Mouse (Mus musculus) gastrocnemius, postnatal 10 days (tissue): ENCODE results near the gene Klhdc7a. TPM values are rescaled to one million over a fixed set of nuclear protein-coding genes. Genes with fewer than 3 reads are reported as not detected.
"Not testable (repeated sequence)": the region's sequence is repeated elsewhere in the genome, so short reads cannot be mapped to it uniquely, and the experiment has no call there.

Experiments
- DNase-seq: peaks from one replicate; pipeline ENCODE4 v3.0.0; 2021; ENCODE audit warnings: mixed read lengths
- long read RNA-seq, 2 experiments: library from polyadenylated mRNA; stranded (forward); transcript quantifications; one replicate each; pipeline ENCODE4 v2.0.0; 2021
- total RNA-seq, 2 experiments: library from RNA; stranded (reverse); gene quantifications; 2 replicates each; pipeline ENCODE4 v1.2.3; 2021

The Klhdc7a gene
- total RNA-seq = under 1 TPM; 0.28 to 0.34 TPM
- long read RNA-seq, experiment 1 = 0 reads
- long read RNA-seq, experiment 2, partial matches to known transcripts = 0 of 1 reads
- long read RNA-seq, experiment 2, other reads (novel, unspliced or antisense) = 1 of 1 reads

DNA sequence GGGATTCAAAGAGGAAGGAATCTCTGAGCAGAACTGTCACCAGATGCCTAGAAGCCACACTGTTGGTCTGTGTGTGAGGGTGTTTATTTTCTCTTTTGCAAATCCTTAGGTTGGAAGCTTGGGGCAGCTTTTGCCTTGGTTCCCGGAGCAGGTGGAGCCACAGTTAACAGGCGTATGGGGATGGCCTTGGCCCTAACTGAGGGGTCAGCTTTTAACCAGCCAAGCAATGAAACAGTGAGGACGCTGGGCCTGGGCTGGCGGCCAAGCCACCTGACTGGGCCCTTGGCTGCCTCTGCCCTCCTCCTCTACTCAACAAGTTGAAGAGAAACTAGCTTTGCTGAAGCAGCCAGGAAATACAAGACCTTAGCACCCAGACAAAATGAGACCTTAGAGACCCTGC is at the start of gene Klhdc7a:
Gene Klhdc7a (minus strand): TSS at position 105 of the 400 bp plus-strand sequence.
- DNase-seq = peak; percentile 75

DNA sequence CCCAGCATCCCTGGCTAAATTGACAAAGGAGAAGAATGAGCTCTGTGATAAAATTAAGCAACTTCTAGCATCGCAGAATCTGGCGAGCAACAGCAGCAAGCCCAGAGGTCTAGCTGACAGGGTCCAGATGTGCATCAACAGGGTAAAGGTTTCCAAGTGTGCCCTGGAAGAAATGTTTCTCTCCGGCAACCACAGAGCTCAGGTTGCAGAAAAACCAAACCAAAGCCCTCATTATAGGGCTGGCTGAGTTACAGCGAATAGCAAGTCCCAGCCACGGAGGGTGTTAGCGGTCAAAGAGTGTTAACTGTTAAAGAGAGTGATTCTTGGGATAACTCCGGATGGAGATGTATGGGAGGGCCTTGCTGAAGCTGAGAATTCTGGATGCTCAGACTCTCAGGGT is 48.1 kb upstream of the Klhdc7a start:
- DNase-seq = no peak

GRCm38 (mm10) chr4:140010728-140011470 is 43.1 kb upstream of the Klhdc7a start:
- DNase-seq = no peak

DNA sequence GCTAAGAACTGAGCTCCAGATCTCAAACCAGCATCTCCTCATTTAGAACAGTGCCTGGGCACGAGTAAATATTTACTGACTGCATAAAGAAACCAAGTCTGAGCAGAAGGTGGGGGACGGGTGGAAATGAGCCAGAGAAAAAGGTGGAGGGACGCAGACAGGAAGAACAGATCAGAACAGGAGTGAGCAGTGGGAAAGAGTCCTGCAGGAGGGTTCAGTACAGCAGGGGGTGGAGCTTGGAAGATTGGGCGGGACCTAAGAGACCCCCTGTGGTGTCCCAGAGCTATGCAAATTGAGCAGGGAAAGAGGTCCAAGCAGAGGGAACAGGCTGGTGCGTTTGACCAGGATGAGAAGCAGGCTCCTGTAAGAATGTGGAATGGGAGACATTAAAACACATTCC is 37.1 kb upstream of the Klhdc7a start:
- DNase-seq = no peak

GRCm38 (mm10) chr4:140004170-140004569 is 36.3 kb upstream of the Klhdc7a start:
- no peak for DNase-seq

DNA sequence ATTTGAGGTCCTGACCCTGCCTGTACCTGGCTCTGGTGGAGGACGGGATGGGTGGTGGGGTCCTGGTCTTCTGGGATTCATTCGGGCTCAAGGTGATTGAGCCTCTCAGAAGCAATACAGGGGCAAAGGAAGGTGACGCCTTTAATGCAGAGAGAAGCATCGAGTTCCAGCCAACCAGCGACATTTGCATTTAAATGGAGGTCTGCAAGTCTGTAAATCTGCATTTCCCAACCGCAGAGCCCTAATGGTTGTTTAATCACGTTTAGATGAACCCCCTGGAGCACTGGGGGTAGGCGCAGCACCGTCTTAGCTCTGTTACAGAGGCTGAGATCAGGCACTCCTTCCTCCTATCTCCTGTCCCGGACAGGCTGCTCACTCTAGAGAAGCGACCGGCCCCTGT is 34.2 kb upstream of the Klhdc7a start:
- DNase-seq = no peak

- no peak for DNase-seq
These were observed 33.1 kb upstream of the Klhdc7a start for GRCm38 (mm10) chr4:140000911-140001310.

- no peak for DNase-seq
These were observed 31.2 kb upstream of the Klhdc7a start for GRCm38 (mm10) chr4:139999033-139999432.

DNA sequence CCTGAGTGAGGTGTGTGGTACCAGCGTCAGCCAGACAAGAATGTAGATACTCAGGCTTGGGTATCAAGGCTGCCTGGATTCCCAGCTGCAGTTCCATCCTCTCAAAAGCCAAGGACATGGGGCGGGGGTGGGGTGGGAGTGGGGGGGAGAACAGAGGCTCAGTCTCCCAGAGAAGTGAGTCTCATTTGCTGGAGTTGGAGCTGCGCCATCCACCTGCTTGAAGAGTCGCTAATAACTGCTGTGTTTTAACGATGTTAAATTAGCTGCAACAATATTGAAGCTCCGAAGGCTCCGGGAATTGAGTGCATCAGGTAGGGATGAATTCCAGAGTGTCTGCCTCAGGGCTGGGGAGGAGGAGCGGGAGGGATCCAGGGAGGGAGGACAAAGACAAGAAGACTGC is 27.8 kb upstream of the Klhdc7a start:
- no peak for DNase-seq

DNA sequence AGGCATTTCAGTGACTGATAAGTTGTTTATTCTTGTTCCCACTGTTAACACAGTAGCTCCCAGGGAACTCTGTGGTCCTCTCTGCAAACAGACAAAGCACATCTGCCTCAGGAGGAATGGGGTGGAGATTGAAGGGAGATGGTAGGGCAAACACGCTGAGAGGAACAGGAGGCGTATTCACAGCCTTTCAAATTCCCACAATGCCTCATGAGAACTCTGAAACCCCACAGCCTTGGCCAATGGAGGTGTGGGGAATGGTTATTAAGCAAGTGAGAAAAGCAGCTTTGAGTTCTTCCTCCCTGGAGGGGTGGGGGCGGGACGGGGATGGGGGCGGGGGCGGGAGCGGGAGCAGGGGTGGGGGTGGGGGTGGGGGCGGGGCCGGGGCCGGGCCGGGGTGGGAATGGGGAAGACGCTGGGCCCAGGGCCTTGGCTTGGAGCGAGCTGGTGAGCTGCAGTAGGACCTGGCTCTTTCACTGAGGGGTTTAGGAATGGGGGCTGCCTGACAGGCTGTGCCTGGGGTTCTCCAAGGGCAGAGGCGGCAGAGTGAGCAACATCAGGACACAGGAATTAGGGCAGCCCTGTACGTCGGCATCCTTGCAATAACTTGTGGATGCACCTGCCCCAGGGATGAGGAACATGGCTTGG is 25.4 kb upstream of the Klhdc7a start:
- no peak for DNase-seq

- DNase-seq = no peak
These were observed 19.1 kb upstream of the Klhdc7a start for GRCm38 (mm10) chr4:139986913-139987312.

DNA sequence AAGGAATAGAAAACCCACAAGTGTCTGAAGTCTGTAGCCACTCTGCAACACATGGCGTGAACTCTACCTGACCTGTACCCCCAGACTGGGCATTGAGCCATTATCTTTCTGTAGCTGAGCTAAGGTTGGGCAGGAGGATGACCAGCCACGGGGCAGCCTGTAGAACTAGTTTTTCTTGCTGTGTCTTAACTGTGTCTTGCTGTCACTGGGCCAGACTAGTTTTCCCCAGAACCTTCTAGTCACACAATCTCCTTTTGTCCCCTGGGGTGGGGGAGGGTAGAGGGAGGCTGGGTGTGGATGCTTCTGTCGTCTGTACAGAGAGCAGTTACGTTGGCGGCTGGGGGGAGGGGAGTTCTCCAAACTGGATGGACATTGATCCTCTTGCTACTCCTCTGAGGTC is 10.9 kb upstream of the Klhdc7a start:
- DNase-seq = no peak

DNA sequence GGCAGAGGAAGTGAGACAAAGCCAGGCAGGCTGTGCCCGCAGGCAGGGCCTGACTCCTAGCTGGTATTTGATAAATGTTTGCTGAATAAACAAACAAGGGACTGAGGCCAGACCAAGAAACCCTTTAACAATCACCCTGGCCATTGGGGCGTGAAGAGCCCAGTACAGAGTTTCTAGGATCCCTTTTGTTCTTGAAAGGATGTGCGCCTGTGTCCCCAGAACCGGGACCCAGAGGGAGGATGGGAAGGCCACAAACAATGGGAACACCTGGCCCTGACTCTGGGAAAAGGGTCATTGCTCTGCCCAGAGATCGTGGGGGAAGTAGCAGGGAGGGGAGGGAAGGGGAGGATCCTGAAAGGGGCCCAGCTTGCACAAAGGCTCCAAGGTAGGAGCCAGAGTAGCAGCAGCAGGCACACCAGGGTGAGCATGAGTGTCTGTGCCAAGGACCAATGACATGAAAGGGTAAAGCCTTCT is 9.5 kb upstream of the Klhdc7a start:
- DNase-seq = no peak

DNA sequence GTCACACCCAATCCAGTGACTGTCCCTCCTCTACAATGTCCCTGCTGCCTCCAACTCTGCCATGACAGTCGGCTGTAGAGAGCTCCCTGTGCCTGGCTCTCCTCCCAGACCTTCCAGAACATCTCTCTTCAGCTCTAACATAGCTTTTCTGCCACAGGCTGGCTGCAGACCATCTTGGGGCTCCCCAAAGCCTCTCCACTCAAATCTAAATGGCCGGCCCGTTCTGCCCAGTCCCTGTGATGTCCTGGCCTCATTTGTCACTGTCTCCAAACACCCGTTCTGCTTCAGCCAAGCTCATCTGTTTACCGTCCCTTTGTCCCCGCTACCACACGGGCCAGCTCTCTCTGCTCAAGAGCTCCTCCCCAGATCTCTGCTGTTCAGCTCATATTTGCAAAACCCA is 6.7 kb upstream of the Klhdc7a start:
- DNase-seq = no peak

GRCm38 (mm10) chr4:139967475-139967891 is 343 bp downstream of the Klhdc7a start:
- peak; percentile 32 for DNase-seq

DNA sequence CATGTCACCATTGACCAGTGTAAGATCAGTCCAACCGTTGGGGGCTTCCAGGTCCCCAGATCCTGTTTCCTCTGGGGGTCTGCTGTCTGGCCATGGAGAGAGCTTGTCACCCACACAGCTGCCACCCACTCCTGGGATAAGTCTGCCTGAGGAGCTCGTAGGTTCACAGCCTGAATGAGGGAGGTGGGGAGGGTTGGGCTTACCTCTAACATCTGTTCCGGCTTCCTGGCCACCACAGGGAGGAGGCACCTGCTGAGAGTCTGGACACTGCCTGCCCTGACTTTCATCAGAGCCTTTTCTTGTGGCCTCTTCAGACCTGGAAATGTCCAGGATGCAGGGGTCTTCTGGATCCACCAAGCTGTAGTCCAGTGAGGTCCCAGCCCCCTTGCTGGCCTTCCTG is 845 bp downstream of the Klhdc7a start:
- no peak for DNase-seq

DNA sequence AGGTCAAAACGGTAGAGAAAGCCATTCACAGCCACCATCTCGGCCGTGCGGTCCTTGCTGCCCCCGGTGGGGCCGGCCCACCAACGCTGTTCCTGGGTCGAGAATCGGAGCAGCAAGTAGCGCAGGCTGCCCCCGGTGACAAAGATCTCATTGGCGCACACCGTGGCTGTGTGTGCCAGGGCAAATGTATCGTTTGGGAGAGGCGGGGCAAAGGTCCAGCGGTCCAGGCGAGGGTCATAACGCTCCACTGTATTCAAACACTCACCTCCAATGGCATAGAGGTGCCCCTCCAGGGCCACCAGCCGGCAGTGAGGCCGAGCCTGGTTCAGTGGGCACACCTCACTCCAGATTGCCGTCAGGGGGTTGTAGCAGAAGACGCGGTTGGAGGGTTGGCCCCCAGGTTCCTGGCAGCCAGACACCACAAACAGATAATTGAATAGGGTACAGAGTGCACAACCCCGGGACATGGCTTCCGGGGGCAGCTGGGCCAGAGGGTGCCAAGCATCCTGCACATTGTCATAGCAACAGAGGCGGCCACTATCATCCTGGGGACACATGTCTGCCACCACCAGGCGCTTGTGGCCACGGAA is 2.1 kb downstream of the Klhdc7a start:
- DNase-seq = no peak

GRCm38 (mm10) chr4:139964406-139964805 is 3.4 kb downstream of the Klhdc7a start:
- no peak for DNase-seq

DNA sequence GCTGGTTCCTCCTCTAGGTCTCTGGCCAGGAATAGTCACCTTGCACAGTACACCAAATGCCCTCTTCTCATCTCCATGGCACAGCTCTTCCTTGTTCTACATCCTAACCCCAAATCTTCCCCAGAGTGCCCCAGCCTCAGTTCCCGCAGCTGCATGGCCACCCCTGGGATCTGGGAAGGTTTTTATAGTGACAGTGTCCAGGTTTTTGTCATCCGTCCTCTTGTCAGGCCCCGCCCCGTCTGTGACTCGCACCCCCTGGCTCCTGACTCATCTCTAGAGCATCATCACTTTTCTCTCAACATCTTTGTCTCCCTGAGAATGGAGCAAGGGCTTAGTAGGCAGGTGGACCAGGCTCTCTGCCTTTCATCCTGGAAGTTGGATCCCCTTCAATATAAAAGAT is 3.9 kb downstream of the Klhdc7a start:
- no peak for DNase-seq

- no peak for DNase-seq
These were observed 4.8 kb downstream of the Klhdc7a start for GRCm38 (mm10) chr4:139963059-139963458.

DNA sequence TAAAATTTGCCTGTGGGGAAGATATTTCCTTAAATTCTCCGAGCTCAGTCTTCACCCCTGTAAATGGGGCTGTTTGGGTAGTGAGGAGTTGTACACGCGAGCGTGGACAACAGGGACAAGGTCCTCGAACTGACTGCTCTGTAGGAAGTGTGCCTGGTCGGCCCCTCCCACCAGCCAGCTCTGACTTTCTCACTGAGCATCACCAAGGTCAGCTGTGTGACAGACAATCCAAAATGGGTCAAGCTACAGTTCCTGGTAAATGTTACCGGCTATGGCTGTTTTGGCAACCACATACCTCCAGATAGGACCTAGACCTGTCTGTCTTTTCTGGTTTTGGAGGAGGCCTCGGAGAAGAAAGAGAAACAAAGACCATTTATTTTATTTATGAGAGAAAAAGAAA is 6.0 kb downstream of the Klhdc7a start:
- DNase-seq = no peak

DNA sequence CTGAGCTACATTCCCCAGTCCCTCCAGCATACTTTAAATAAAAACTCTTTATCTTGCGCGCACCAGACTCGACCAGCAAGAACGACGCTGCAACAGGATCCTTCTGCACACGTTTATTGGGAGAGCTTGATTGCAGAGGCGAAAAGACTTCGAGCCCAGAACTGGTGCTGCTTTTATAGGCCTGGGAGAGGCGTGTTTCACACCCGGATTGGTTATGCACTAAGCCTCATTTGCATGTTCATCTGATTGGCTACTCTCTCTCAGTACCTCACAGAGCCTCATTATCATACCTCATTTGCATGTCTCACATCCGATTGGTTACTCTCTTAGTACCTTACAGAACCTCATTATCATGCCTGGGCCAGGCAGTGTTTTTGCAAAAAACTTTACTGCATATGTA is 6.5 kb downstream of the Klhdc7a start:
- DNase-seq = not testable (repeated sequence)

- no peak for DNase-seq
These were observed 7.0 kb downstream of the Klhdc7a start for GRCm38 (mm10) chr4:139960724-139961315.
